Mouse (Mus musculus): Measurements from ENCODE around the gene Cpeb2.

Gene Cpeb2

GRCm38 (mm10) chr5:43239141-43239835, 6.3 kb downstream of the Cpeb2 start:
- DNase-seq (ENCODE audit: low spot score), result no peak

GRCm38 (mm10) chr5:43240729-43241128, 7.8 kb downstream of the Cpeb2 start:
- no peak for DNase-seq (ENCODE audit: low spot score)

GRCm38 (mm10) chr5:43246236-43246635, 13.3 kb downstream of the Cpeb2 start:
- DNase-seq (ENCODE audit: low spot score), result no peak

GRCm38 (mm10) chr5:43246954-43247353, 14.0 kb downstream of the Cpeb2 start:
- DNase-seq (ENCODE audit: low spot score), result no peak

GRCm38 (mm10) chr5:43248001-43248430, 15.0 kb downstream of the Cpeb2 start:
- DNase-seq (ENCODE audit: low spot score), result no peak

- DNase-seq (ENCODE audit: low spot score), result no peak
These were observed 24.5 kb downstream of the Cpeb2 start for GRCm38 (mm10) chr5:43257490-43257889.

- no peak for DNase-seq (ENCODE audit: low spot score)
These were observed 25.6 kb downstream of the Cpeb2 start for GRCm38 (mm10) chr5:43258472-43259142.

- no peak for DNase-seq (ENCODE audit: low spot score)
These were observed 28.8 kb downstream of the Cpeb2 start for GRCm38 (mm10) chr5:43261814-43262213.

- no peak for DNase-seq (ENCODE audit: low spot score)
These were observed 31.0 kb downstream of the Cpeb2 start for GRCm38 (mm10) chr5:43263951-43264350.

GRCm38 (mm10) chr5:43264696-43265095, 31.7 kb downstream of the Cpeb2 start:
- no peak for DNase-seq (ENCODE audit: low spot score)

GRCm38 (mm10) chr5:43277982-43278381, 45.0 kb downstream of the Cpeb2 start:
- no peak for DNase-seq (ENCODE audit: low spot score)

GRCm38 (mm10) chr5:43279774-43280173, 46.8 kb downstream of the Cpeb2 start:
- no peak for DNase-seq (ENCODE audit: low spot score)

- no peak for DNase-seq (ENCODE audit: low spot score)
These were observed 52.8 kb downstream of the Cpeb2 start for GRCm38 (mm10) chr5:43285756-43286155.

- no peak for DNase-seq (ENCODE audit: low spot score)
These were observed 56.9 kb downstream of the Cpeb2 start for GRCm38 (mm10) chr5:43289752-43290446.

GRCm38 (mm10) chr5:43293136-43293535, 60.2 kb downstream of the Cpeb2 start:
- no peak for DNase-seq (ENCODE audit: low spot score)

GRCm38 (mm10) chr5:43297459-43297858, 64.5 kb downstream of the Cpeb2 start:
- DNase-seq (ENCODE audit: low spot score), result no peak

GRCm38 (mm10) chr5:43298975-43299374, 66.0 kb downstream of the Cpeb2 start:
- no peak for DNase-seq (ENCODE audit: low spot score)

- no peak for DNase-seq (ENCODE audit: low spot score)
These were observed 67.1 kb downstream of the Cpeb2 start for GRCm38 (mm10) chr5:43300076-43300475.

GRCm38 (mm10) chr5:43300979-43301378, 68.0 kb downstream of the Cpeb2 start:
- no peak for DNase-seq (ENCODE audit: low spot score)

- DNase-seq (ENCODE audit: low spot score), result no peak
These were observed 70.5 kb downstream of the Cpeb2 start for GRCm38 (mm10) chr5:43303504-43303903.

GRCm38 (mm10) chr5:43305449-43305848, 72.5 kb downstream of the Cpeb2 start:
- DNase-seq (ENCODE audit: low spot score), result no peak

- DNase-seq (ENCODE audit: low spot score), result no peak
These were observed 77.0 kb downstream of the Cpeb2 start for GRCm38 (mm10) chr5:43309961-43310360.

GRCm38 (mm10) chr5:43324311-43324862, 91.4 kb downstream of the Cpeb2 start:
- no peak for DNase-seq (ENCODE audit: low spot score)

Data from layer of hippocampus, adult 9-10 months (tissue).